Mouse (Mus musculus): Measurements from ENCODE around the gene 9530077C05Rik. TPM values are rescaled to one million over a fixed set of nuclear protein-coding genes. Genes with fewer than 3 reads are reported as not detected.

The 9530077C05Rik gene
- polyA plus RNA-seq, 1 experiment from 2014 or later = 2.0 TPM

- Histone ChIP-seq H3K27ac (no peak overlapping the region), H3K9me3 (replicated peaks) (no peaks in the 10 kb centered on the region), H3K27me3 (no peaks in the 10 kb centered on the region), H3K4me2 (no peak overlapping the region), H3K36me3 (no peaks in the 10 kb centered on the region), H3K9ac (no peak overlapping the region), H3K4me1 (replicated peaks) (no peaks in the 10 kb centered on the region), H3K4me3 (no peak overlapping the region)
- no peak for ATAC-seq (replicated peaks; ENCODE audit: insufficient number of reproducible peaks, insufficient read depth, low FRiP score, low read depth)
- WGBS = 77% methylated on average over 12 of the region's 12 CpGs
These were observed 73.4 kb downstream of the 9530077C05Rik start for GRCm38 (mm10) chr9:22484562-22485308.

GRCm38 (mm10) chr9:22486211-22486610 is 74.9 kb downstream of the 9530077C05Rik start:
- WGBS = 84% methylated on average over 7 of the region's 7 CpGs

GRCm38 (mm10) chr9:22488963-22489362 is 77.7 kb downstream of the 9530077C05Rik start:
- Histone ChIP-seq H3K9me3 (replicated peaks) (no peaks in the 10 kb centered on the region), H3K27me3 (no peaks in the 10 kb centered on the region), H3K9ac (no peak overlapping the region), H3K4me2 (no peak overlapping the region), H3K4me1 (replicated peaks) (no peaks in the 10 kb centered on the region), H3K36me3 (no peaks in the 10 kb centered on the region), H3K27ac (no peak overlapping the region), H3K4me3 (no peak overlapping the region)
- no peak for ATAC-seq (replicated peaks; ENCODE audit: insufficient number of reproducible peaks, insufficient read depth, low FRiP score, low read depth)
- 40% methylated on average over 9 of the region's 9 CpGs for WGBS

More at GRCm38 (mm10) chr9:22486211-22486610, 74.9 kb downstream of the 9530077C05Rik start:
- no peak for ATAC-seq (replicated peaks; ENCODE audit: insufficient number of reproducible peaks, insufficient read depth, low FRiP score, low read depth)
- H3K4me2 ChIP-seq = no peak overlapping the region
- H3K27ac ChIP-seq = no peak overlapping the region
- H3K9ac ChIP-seq = no peak overlapping the region
- H3K9me3 ChIP-seq (replicated peaks) = no peaks in the 10 kb centered on the region
- no peak overlapping the region for H3K4me3 ChIP-seq
- no peaks in the 10 kb centered on the region for H3K27me3 ChIP-seq
- H3K36me3 ChIP-seq = no peaks in the 10 kb centered on the region
- H3K4me1 ChIP-seq (replicated peaks) = no peaks in the 10 kb centered on the region

Other genes with a start within 250 kb of the 9530077C05Rik start
- gene Zfp872, start 223.4 kb upstream of the 9530077C05Rik start, polyA plus RNA-seq (2015; fragmentation: Nextera tagmentation; extraction: Ambion mirVana) = 0.13 and 0.52 TPM in 2 replicates
- gene Zfp809, start 185.8 kb upstream of the 9530077C05Rik start, polyA plus RNA-seq (2015; fragmentation: Nextera tagmentation; extraction: Ambion mirVana) = 17.8 and 22.1 TPM in 2 replicates
- 3.5 and 4.3 TPM in 2 replicates for gene Zfp599, start 151.6 kb upstream of the 9530077C05Rik start, polyA plus RNA-seq (2015; fragmentation: Nextera tagmentation; extraction: Ambion mirVana)
- 10.8 and 14.2 TPM in 2 replicates for gene Zfp810, start 103.9 kb upstream of the 9530077C05Rik start, polyA plus RNA-seq (2015; fragmentation: Nextera tagmentation; extraction: Ambion mirVana)
- 46.6 and 48.6 TPM in 2 replicates for gene Anln, start 22.3 kb upstream of the 9530077C05Rik start, polyA plus RNA-seq (2015; fragmentation: Nextera tagmentation; extraction: Ambion mirVana)
- gene Gm17545, start 42.8 kb downstream of the 9530077C05Rik start, polyA plus RNA-seq (2015; fragmentation: Nextera tagmentation; extraction: Ambion mirVana) = not detected in 2 replicates
- gene Rp9, start 58.2 kb downstream of the 9530077C05Rik start, polyA plus RNA-seq (2015; fragmentation: Nextera tagmentation; extraction: Ambion mirVana) = 42.7 and 47.6 TPM in 2 replicates
- 7.6 and 9.2 TPM in 2 replicates for gene Bbs9, start 64.2 kb downstream of the 9530077C05Rik start, polyA plus RNA-seq (2015; fragmentation: Nextera tagmentation; extraction: Ambion mirVana)

All from heart, embryonic 15.5 days (tissue).